Mouse (Mus musculus) central nervous system, embryonic 14 days (tissue): Measurements from ENCODE around the gene Olfr1143. TPM values are rescaled to one million over a fixed set of nuclear protein-coding genes. Genes with fewer than 3 reads are reported as not detected.

Experiments used
- polyA plus RNA-seq: library from polyadenylated mRNA; depleted of rRNA; stranded (reverse); fragments of >200 nt; gene quantifications from 2 replicates; pipeline ENCODE4 v1.2.3, GENCODE M21; 2012; rRNA removed

Olfr1143 gene
- not detected in 2 replicates for polyA plus RNA-seq

GRCm38 (mm10) chr2:87800292-87800691 is at the start of gene Olfr1143:
Gene Olfr1143, plus strand, starts transcription at chr2:87800592.

GRCm38 (mm10) chr2:87753891-87754290 is 46.5 kb upstream of the Olfr1143 start, which contains the start of gene Olfr1141:
Gene Olfr1141, minus strand, starts transcription at chr2:87753991.

GRCm38 (mm10) chr2:87779183-87779582 is 21.2 kb upstream of the Olfr1143 start, which contains the start of gene Olfr152:
Gene Olfr152, plus strand, starts transcription at chr2:87779483.

GRCm38 (mm10) chr2:87809522-87809921 is 9.1 kb downstream of the Olfr1143 start, which contains the start of gene Olfr1145:
Gene Olfr1145, plus strand, starts transcription at chr2:87809822.

GRCm38 (mm10) chr2:87830233-87830632 is 29.8 kb downstream of the Olfr1143 start, which contains the start of gene Olfr1148:
Gene Olfr1148, plus strand, starts transcription at chr2:87830533.

GRCm38 (mm10) chr2:87843693-87844092 is 43.3 kb downstream of the Olfr1143 start, which contains the start of gene Olfr1150-ps1:
Gene Olfr1150-ps1, plus strand, starts transcription at chr2:87843993.

Other genes starting within 250 kb of the Olfr1143 start
- not detected in 2 replicates for gene Olfr1129, start 226.7 kb upstream of the Olfr1143 start, polyA plus RNA-seq
- gene Olfr1130, start 194.4 kb upstream of the Olfr1143 start, polyA plus RNA-seq = not detected in 2 replicates
- not detected in 2 replicates for gene Olfr1131, start 173.5 kb upstream of the Olfr1143 start, polyA plus RNA-seq
- not detected in 2 replicates for gene Olfr1132, start 163.1 kb upstream of the Olfr1143 start, polyA plus RNA-seq
- not detected in 2 replicates for gene Olfr1133, start 153.2 kb upstream of the Olfr1143 start, polyA plus RNA-seq
- gene Olfr1134, start 142.1 kb upstream of the Olfr1143 start, polyA plus RNA-seq = not detected in 2 replicates
- gene Olfr1135, start 126.9 kb upstream of the Olfr1143 start, polyA plus RNA-seq = not detected in 2 replicates
- gene Olfr1136, start 106.6 kb upstream of the Olfr1143 start, polyA plus RNA-seq = not detected in 2 replicates
- gene Olfr1137, start 87.4 kb upstream of the Olfr1143 start, polyA plus RNA-seq = not detected in 2 replicates
- not detected in 2 replicates for gene Olfr1138, start 60.6 kb upstream of the Olfr1143 start, polyA plus RNA-seq
- gene Olfr1140, start 56.8 kb upstream of the Olfr1143 start, polyA plus RNA-seq = not detected in 2 replicates
- not detected in 2 replicates for gene Olfr1141, start 46.6 kb upstream of the Olfr1143 start, polyA plus RNA-seq
- not detected in 2 replicates for gene Olfr152, start 21.1 kb upstream of the Olfr1143 start, polyA plus RNA-seq
- gene Olfr1145, start 9.2 kb downstream of the Olfr1143 start, polyA plus RNA-seq = not detected in 2 replicates
- not detected in 2 replicates for gene Olfr1148, start 29.9 kb downstream of the Olfr1143 start, polyA plus RNA-seq
- not detected in 2 replicates for gene Olfr1150-ps1, start 43.4 kb downstream of the Olfr1143 start, polyA plus RNA-seq
- not detected in 2 replicates for gene Olfr1151, start 55.3 kb downstream of the Olfr1143 start, polyA plus RNA-seq
- 0.01 TPM in 2 replicates for gene Olfr1152, start 65.9 kb downstream of the Olfr1143 start, polyA plus RNA-seq
- not detected in 2 replicates for gene Olfr1153, start 94.4 kb downstream of the Olfr1143 start, polyA plus RNA-seq
- not detected in 2 replicates for gene Olfr1154, start 104.6 kb downstream of the Olfr1143 start, polyA plus RNA-seq
- gene Olfr1155, start 144.5 kb downstream of the Olfr1143 start, polyA plus RNA-seq = not detected in 2 replicates
- gene Olfr1156, start 152.5 kb downstream of the Olfr1143 start, polyA plus RNA-seq = not detected in 2 replicates
- gene Olfr1157, start 167.7 kb downstream of the Olfr1143 start, polyA plus RNA-seq = not detected in 2 replicates
- gene Olfr74, start 174.1 kb downstream of the Olfr1143 start, polyA plus RNA-seq = not detected in 2 replicates
- not detected in 2 replicates for gene Olfr1158, start 189.5 kb downstream of the Olfr1143 start, polyA plus RNA-seq
- gene Olfr1160, start 207.7 kb downstream of the Olfr1143 start, polyA plus RNA-seq = not detected in 2 replicates
- gene Olfr1161, start 222.2 kb downstream of the Olfr1143 start, polyA plus RNA-seq = not detected in 2 replicates
- gene Olfr73, start 237.1 kb downstream of the Olfr1143 start, polyA plus RNA-seq = not detected in 2 replicates